Comparison of ENCODE assay signal across 27 mouse cellular contexts in genomic region chr6:129218191-129218696, GRCm38 (mm10). TPM values are rescaled to one million over a fixed set of nuclear protein-coding genes. Genes with fewer than 3 reads are reported as not detected.
DNase-seq lines count a peak whose midpoint lies in the region; ATAC-seq and TF ChIP-seq lines count a peak whose summit lies in the region.
"Had no signal": no experiment of that assay in that cellular context is flagged by ENCODE, and none has a peak within 500 bp of the region (broad histone marks: within the 10 kb centered on the region; RNA-seq: fewer than 3 reads in every experiment).

No protein-coding gene starts in this region.

- TF ChIP-seq POLR2A in spleen, adult 2 months (IDR thresholded peaks at IDR 0.05; ENCODE audit: low read depth, low read length): no peak

- TF ChIP-seq CTCF in intestine, postnatal 0 days (IDR thresholded peaks at IDR 0.05; ENCODE audit: low read depth): no peak
- TF ChIP-seq CTCF in spleen, adult 2 months (IDR thresholded peaks at IDR 0.05; ENCODE audit: extremely low read depth, insufficient read depth, insufficient read length, insufficient replicate concordance): no peak

- peak; percentile 43 for ATAC-seq in intestine, postnatal 0 days
- ATAC-seq in intestine, embryonic 15.5 days: no peak
- ATAC-seq: liver, postnatal 0 days; midbrain, embryonic 16.5 days had no signal

- H3K9me3 ChIP-seq in intestine, postnatal 0 days (ENCODE audit: control insufficient read depth): no peaks in the 10 kb centered on the region
- H3K9me3 ChIP-seq in intestine, embryonic 15.5 days: no peaks in the 10 kb centered on the region
- H3K9me3 ChIP-seq: embryonic facial prominence, embryonic 12.5 days; forebrain, embryonic 12.5 days; limb, embryonic 10.5 days had no signal

- DNase-seq in spleen, adult 2 months (ENCODE audit: low read depth in 1 of 2, low spot score in 2 of 2): no peak
- no peak for DNase-seq in spleen, postnatal 14 days (ENCODE audit: low spot score in 2 of 2)
- DNase-seq in induced T-regulatory cell, adult 2 months (ENCODE audit: low read depth): peak; percentile 68
- DNase-seq in embryo, embryonic 10.5 days (ENCODE audit: low spot score): no peak
- DNase-seq in natural killer cell, adult 2 months (ENCODE audit: low spot score in 2 of 2): no peak
- DNase-seq: adrenal gland, postnatal 25 days; cerebellum, adult 9-10 months; heart, postnatal 36 days; kidney, adult 9 months; kidney, postnatal 25 days; liver; liver, postnatal 0 days; thymus, postnatal 14 days had no signal

- H3K4me3 ChIP-seq in intestine, postnatal 0 days (ENCODE audit: low read depth, low read length): no peak overlapping the region
- H3K4me3 ChIP-seq in intestine, embryonic 15.5 days (replicated peaks): no peak overlapping the region
- H3K4me3 ChIP-seq in spleen, adult 2 months (ENCODE audit: extremely low read depth, insufficient read depth, insufficient read length): no peak overlapping the region
- H3K4me3 ChIP-seq: embryonic facial prominence, embryonic 12.5 days; erythroblast, embryonic 14.5 days; forebrain, embryonic 12.5 days; hindbrain, embryonic 13.5 days; layer of hippocampus, adult 2 months; limb, embryonic 10.5 days; myocyte had no signal

- no peak overlapping the region for H3K27ac ChIP-seq in intestine, postnatal 0 days (ENCODE audit: low read depth, low read length)
- H3K27ac ChIP-seq in intestine, embryonic 15.5 days: no peak overlapping the region
- H3K27ac ChIP-seq in spleen, adult 2 months (ENCODE audit: insufficient read depth, low read length): peak overlapping the region; percentile 45
- H3K27ac ChIP-seq: embryonic facial prominence, embryonic 12.5 days; forebrain, embryonic 12.5 days; hindbrain, embryonic 13.5 days; layer of hippocampus, adult 2 months; limb, embryonic 10.5 days had no signal

- H3K36me3 ChIP-seq in intestine, postnatal 0 days (ENCODE audit: control insufficient read depth, insufficient read depth): no peaks in the 10 kb centered on the region
- no peaks in the 10 kb centered on the region for H3K36me3 ChIP-seq in intestine, embryonic 15.5 days
- H3K36me3 ChIP-seq in spleen, adult 2 months (ENCODE audit: control insufficient read depth, insufficient read depth, low read length): no peaks in the 10 kb centered on the region
- H3K36me3 ChIP-seq: embryonic facial prominence, embryonic 12.5 days; forebrain, embryonic 12.5 days; hindbrain, embryonic 13.5 days; limb, embryonic 10.5 days had no signal

- no peak overlapping the region for H3K9ac ChIP-seq in intestine, postnatal 0 days (ENCODE audit: low read depth, low read length)
- no peak overlapping the region for H3K9ac ChIP-seq in intestine, embryonic 15.5 days
- H3K9ac ChIP-seq: embryonic facial prominence, embryonic 12.5 days; forebrain, embryonic 12.5 days; hindbrain, embryonic 13.5 days; liver, postnatal 0 days had no signal

- no peaks in the 10 kb centered on the region for H3K4me1 ChIP-seq in intestine, postnatal 0 days (replicated peaks; ENCODE audit: control insufficient read depth, insufficient read depth, low read length)
- H3K4me1 ChIP-seq in intestine, embryonic 15.5 days (replicated peaks): peaks cover 15% of the 10 kb centered on the region; the same call in 1 of the 2 replicates
- peaks cover 10% of the 10 kb centered on the region for H3K4me1 ChIP-seq in spleen, adult 2 months (ENCODE audit: control insufficient read depth, insufficient read depth, insufficient read length)
- H3K4me1 ChIP-seq: embryonic facial prominence, embryonic 12.5 days; forebrain, embryonic 12.5 days; hindbrain, embryonic 13.5 days; limb, embryonic 10.5 days had no signal

- no peak overlapping the region for H3K4me2 ChIP-seq in intestine, postnatal 0 days (replicated peaks; ENCODE audit: low read depth)
- no peak overlapping the region for H3K4me2 ChIP-seq in intestine, embryonic 15.5 days (replicated peaks)
- H3K4me2 ChIP-seq: embryonic facial prominence, embryonic 12.5 days; forebrain, embryonic 12.5 days; hindbrain, embryonic 13.5 days had no signal

- no peaks in the 10 kb centered on the region for H3K27me3 ChIP-seq in intestine, postnatal 0 days (replicated peaks; ENCODE audit: control insufficient read depth, insufficient read depth, low read length)
- no peaks in the 10 kb centered on the region for H3K27me3 ChIP-seq in intestine, embryonic 15.5 days (replicated peaks)
- no peaks in the 10 kb centered on the region for H3K27me3 ChIP-seq in spleen, adult 2 months (ENCODE audit: control insufficient read depth, insufficient read depth, low read length)
- H3K27me3 ChIP-seq: embryonic facial prominence, embryonic 12.5 days; forebrain, embryonic 12.5 days; hindbrain, embryonic 13.5 days had no signal

- WGBS in intestine, postnatal 0 days: 57% methylated on average over 5 of the region's 5 CpGs
- 74% methylated on average over 5 of the region's 5 CpGs for WGBS in intestine, embryonic 15.5 days
- WGBS in spleen, adult 2 months: 91% methylated on average over 5 of the region's 5 CpGs

RNA-seq across cellular contexts. Expression of gene Clec2d, which starts 37.8 kb away (rescaled TPM):
- 1.1 and 1.4 TPM in 2 replicates for polyA plus RNA-seq in intestine, postnatal 0 days (2015; fragmentation: Nextera tagmentation; extraction: Ambion mirVana)
- polyA plus RNA-seq in intestine, embryonic 15.5 days (2015; fragmentation: Nextera tagmentation; extraction: Ambion mirVana): 0.80 and 0.90 TPM in 2 replicates
- polyA plus RNA-seq in spleen, adult 2 months (2012; rRNA removed): 47.0 and 47.4 TPM in 2 replicates
- polyA plus RNA-seq: erythroblast, embryonic 14.5 days; forebrain, embryonic 12.5 days; hindbrain, embryonic 13.5 days; limb, embryonic 10.5 days; midbrain, embryonic 16.5 days; neural tube, embryonic 14.5 days had no signal

RNA-seq across cellular contexts. Expression of gene Cd69, which starts 57.0 kb away (rescaled TPM):
- polyA plus RNA-seq in intestine, postnatal 0 days (2015; fragmentation: Nextera tagmentation; extraction: Ambion mirVana): 0.12 and 0.16 TPM in 2 replicates
- polyA plus RNA-seq in intestine, embryonic 15.5 days (2015; fragmentation: Nextera tagmentation; extraction: Ambion mirVana): 0.19 and 0.28 TPM in 2 replicates
- 4.4 and 5.0 TPM in 2 replicates for polyA plus RNA-seq in spleen, adult 2 months (2012; rRNA removed)
- polyA plus RNA-seq: brain, embryonic 14.5 days; C2C12; cortical plate, adult 2 months; embryonic facial prominence, embryonic 12.5 days; forebrain, embryonic 12.5 days; hindbrain, embryonic 13.5 days; midbrain, embryonic 16.5 days; neural tube, embryonic 14.5 days had no signal

Comparison
In these comparisons a context has a peak if more than half of its experiments do, and no peak if none do; other contexts are left out.
1. RNA of gene Clec2d, which starts 37.8 kb away (polyA plus RNA-seq): 47.0 to 47.4 TPM in spleen, adult 2 months; 1.1 to 1.4 TPM in intestine, postnatal 0 days and 0.80 to 0.90 TPM in intestine, embryonic 15.5 days; every median in the first group is over 10 times any median in the second.